Mouse (Mus musculus): ENCODE measurements around the gene Slc6a20a. TPM values are rescaled to one million over a fixed set of nuclear protein-coding genes. Genes with fewer than 3 reads are reported as not detected.

The Slc6a20a gene
- total RNA-seq, 2 experiments from 2014 or later: 35.2 to 39.0 TPM

GRCm38 (mm10) chr9:123640106-123640505, 38.6 kb downstream of the Slc6a20a start:
- ATAC-seq (replicated peaks; ENCODE audit: low FRiP score, poor library complexity, severe bottlenecking): no peak

- peak; percentile 42; the same call in 1 of the 2 replicates for ATAC-seq (replicated peaks; ENCODE audit: low FRiP score, poor library complexity, severe bottlenecking)
Measured at GRCm38 (mm10) chr9:123638668-123639089, 40.0 kb downstream of the Slc6a20a start.

GRCm38 (mm10) chr9:123638231-123638630, 40.5 kb downstream of the Slc6a20a start:
- no peak for ATAC-seq (replicated peaks; ENCODE audit: low FRiP score, poor library complexity, severe bottlenecking)

- no peak for ATAC-seq (replicated peaks; ENCODE audit: low FRiP score, poor library complexity, severe bottlenecking)
Measured at GRCm38 (mm10) chr9:123636771-123637170, 41.9 kb downstream of the Slc6a20a start.

- ATAC-seq (replicated peaks; ENCODE audit: low FRiP score, poor library complexity, severe bottlenecking): no peak
Measured at GRCm38 (mm10) chr9:123632993-123633392, 45.7 kb downstream of the Slc6a20a start.

GRCm38 (mm10) chr9:123632281-123632680, 46.4 kb downstream of the Slc6a20a start, which contains the start of gene Slc6a20b:
Slc6a20b (minus strand) TSS chr9:123632565.
- no peak for ATAC-seq (replicated peaks; ENCODE audit: low FRiP score, poor library complexity, severe bottlenecking)

GRCm38 (mm10) chr9:123631666-123632065, 47.0 kb downstream of the Slc6a20a start:
- no peak for ATAC-seq (replicated peaks; ENCODE audit: low FRiP score, poor library complexity, severe bottlenecking)

GRCm38 (mm10) chr9:123625821-123626220, 52.9 kb downstream of the Slc6a20a start:
- no peak for ATAC-seq (replicated peaks; ENCODE audit: low FRiP score, poor library complexity, severe bottlenecking)

- ATAC-seq (replicated peaks; ENCODE audit: low FRiP score, poor library complexity, severe bottlenecking): no peak
Measured at GRCm38 (mm10) chr9:123624741-123625140, 53.9 kb downstream of the Slc6a20a start.

GRCm38 (mm10) chr9:123620311-123621098, 58.2 kb downstream of the Slc6a20a start:
- ATAC-seq (replicated peaks; ENCODE audit: low FRiP score, poor library complexity, severe bottlenecking): no peak

- ATAC-seq (replicated peaks; ENCODE audit: low FRiP score, poor library complexity, severe bottlenecking): no peak
Measured at GRCm38 (mm10) chr9:123601529-123601928, 77.2 kb downstream of the Slc6a20a start.

- no peak for ATAC-seq (replicated peaks; ENCODE audit: low FRiP score, poor library complexity, severe bottlenecking)
Measured at GRCm38 (mm10) chr9:123597376-123597775, 81.3 kb downstream of the Slc6a20a start.

GRCm38 (mm10) chr9:123596910-123597309, 81.8 kb downstream of the Slc6a20a start:
- ATAC-seq (replicated peaks; ENCODE audit: low FRiP score, poor library complexity, severe bottlenecking): no peak

GRCm38 (mm10) chr9:123595194-123595593, 83.5 kb downstream of the Slc6a20a start:
- no peak for ATAC-seq (replicated peaks; ENCODE audit: low FRiP score, poor library complexity, severe bottlenecking)

- ATAC-seq (replicated peaks; ENCODE audit: low FRiP score, poor library complexity, severe bottlenecking): no peak
Measured at GRCm38 (mm10) chr9:123589240-123589910, 89.3 kb downstream of the Slc6a20a start.

Other genes with a start within 250 kb of the Slc6a20a start
- 10.7 and 19.2 TPM in 2 replicates for gene Limd1, start 200.2 kb downstream of the Slc6a20a start, total RNA-seq (2015; ENCODE audit: low replicate concordance)
- 14.1 and 22.6 TPM in 2 replicates for gene Limd1, start 200.2 kb downstream of the Slc6a20a start, total RNA-seq (2017; ENCODE audit: low replicate concordance)
- 12.7 and 15.5 TPM in 2 replicates for gene Sacm1l, start 149.1 kb downstream of the Slc6a20a start, total RNA-seq (2015; ENCODE audit: low replicate concordance)
- gene Sacm1l, start 149.1 kb downstream of the Slc6a20a start, total RNA-seq (2017; ENCODE audit: low replicate concordance): 12.8 and 13.4 TPM in 2 replicates
- gene Slc6a20b, start 46.3 kb downstream of the Slc6a20a start, total RNA-seq (2015; ENCODE audit: low replicate concordance): 1.0 TPM in 1 of 2 replicates, not detected in the other
- 1.3 and 1.4 TPM in 2 replicates for gene Slc6a20b, start 46.3 kb downstream of the Slc6a20a start, total RNA-seq (2017; ENCODE audit: low replicate concordance)
- gene Ccr9, start 446 bp downstream of the Slc6a20a start, total RNA-seq (2015; ENCODE audit: low replicate concordance): 0.84 and 3.5 TPM in 2 replicates
- gene Ccr9, start 446 bp downstream of the Slc6a20a start, total RNA-seq (2017; ENCODE audit: low replicate concordance): 0.34 and 0.84 TPM in 2 replicates
- 6.3 and 16.7 TPM in 2 replicates for gene Lztfl1, start 38.8 kb upstream of the Slc6a20a start, total RNA-seq (2015; ENCODE audit: low replicate concordance)
- 9.6 and 15.3 TPM in 2 replicates for gene Lztfl1, start 38.8 kb upstream of the Slc6a20a start, total RNA-seq (2017; ENCODE audit: low replicate concordance)
- gene Cxcr6, start 127.6 kb upstream of the Slc6a20a start, total RNA-seq (2015; ENCODE audit: low replicate concordance): 1.3 TPM in 1 of 2 replicates, not detected in the other
- 0.77 and 1.3 TPM in 2 replicates for gene Cxcr6, start 127.6 kb upstream of the Slc6a20a start, total RNA-seq (2017; ENCODE audit: low replicate concordance)
- 10.9 and 12.3 TPM in 2 replicates for gene Fyco1, start 173.0 kb upstream of the Slc6a20a start, total RNA-seq (2015; ENCODE audit: low replicate concordance)
- gene Fyco1, start 173.0 kb upstream of the Slc6a20a start, total RNA-seq (2017; ENCODE audit: low replicate concordance): 6.5 and 9.1 TPM in 2 replicates
- gene Xcr1, start 183.1 kb upstream of the Slc6a20a start, total RNA-seq (2015; ENCODE audit: low replicate concordance): not detected in 2 replicates
- 0.70 TPM in 1 of 2 replicates, not detected in the other for gene Xcr1, start 183.1 kb upstream of the Slc6a20a start, total RNA-seq (2017; ENCODE audit: low replicate concordance)